Mouse (Mus musculus): ENCODE measurements around the gene Gm20431. TPM values are rescaled to one million over a fixed set of nuclear protein-coding genes. Genes with fewer than 3 reads are reported as not detected.
A peak's percentile ranks its signal among the peaks of the same experiment; 100 is the strongest.
"Not testable (repeated sequence)": the region's sequence is repeated elsewhere in the genome, so short reads cannot be mapped to it uniquely, and the experiment has no call there.

The Gm20431 gene
- polyA plus RNA-seq, 1 experiment: 11.3 TPM

DNA sequence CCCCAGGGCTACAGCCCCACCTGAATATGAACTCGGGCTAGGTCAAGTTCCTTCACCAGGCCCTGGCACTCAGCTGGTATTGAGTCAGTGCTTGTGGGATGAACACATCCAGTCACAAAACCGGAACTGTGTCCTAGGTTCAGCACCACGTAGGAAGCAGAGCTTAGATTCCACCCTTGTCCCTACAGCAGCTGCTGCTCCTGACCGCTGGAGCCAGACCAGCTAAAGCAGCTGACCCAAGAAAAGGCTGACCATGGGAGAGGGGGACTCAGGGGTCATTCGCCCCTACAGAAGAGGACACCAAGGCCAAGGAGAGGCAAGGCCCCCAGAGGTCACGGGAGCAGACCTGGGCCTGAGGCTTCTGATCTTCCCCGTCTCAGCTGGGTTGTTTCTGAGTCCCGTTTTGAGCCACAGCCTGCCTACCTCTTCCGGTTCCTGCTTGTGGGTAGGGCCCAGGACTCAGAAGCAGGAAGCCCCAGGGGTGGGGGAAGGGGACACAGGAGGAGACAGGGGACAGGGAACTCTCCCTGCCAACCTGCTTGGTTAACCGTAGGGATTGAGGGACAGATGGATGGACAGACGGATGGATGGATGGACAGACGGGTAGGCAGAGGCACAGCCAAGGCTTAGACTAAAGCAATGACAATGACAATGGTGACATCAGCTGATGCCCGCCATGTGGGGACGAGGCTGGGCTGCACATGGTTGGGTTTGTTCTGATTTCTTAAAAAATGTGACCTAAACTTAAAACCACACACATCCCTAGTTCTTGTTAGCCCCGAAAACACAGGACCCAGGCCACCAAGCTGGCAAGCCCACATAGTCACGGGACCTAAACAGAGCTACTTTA, 4.4 kb downstream of the Gm20431 start:
- Histone ChIP-seq H3K4me3 (replicated peaks; ENCODE audit: extremely low read depth, low read depth, low read length) (peak overlapping the region; percentile 24), H3K4me1 (ENCODE audit: control insufficient read depth, insufficient read depth, low read length) (peaks cover 31% of the 10 kb centered on the region)
- no peak for DNase-seq
- 57% methylated on average over 16 of the region's 16 CpGs for WGBS
- TF ChIP-seq CTCF (IDR thresholded peaks at IDR 0.05; ENCODE audit: insufficient read depth, low read length) (no peak), POLR2A (IDR thresholded peaks at IDR 0.05; ENCODE audit: borderline replicate concordance, extremely low read depth, low read depth, low read length) (no peak)

DNA sequence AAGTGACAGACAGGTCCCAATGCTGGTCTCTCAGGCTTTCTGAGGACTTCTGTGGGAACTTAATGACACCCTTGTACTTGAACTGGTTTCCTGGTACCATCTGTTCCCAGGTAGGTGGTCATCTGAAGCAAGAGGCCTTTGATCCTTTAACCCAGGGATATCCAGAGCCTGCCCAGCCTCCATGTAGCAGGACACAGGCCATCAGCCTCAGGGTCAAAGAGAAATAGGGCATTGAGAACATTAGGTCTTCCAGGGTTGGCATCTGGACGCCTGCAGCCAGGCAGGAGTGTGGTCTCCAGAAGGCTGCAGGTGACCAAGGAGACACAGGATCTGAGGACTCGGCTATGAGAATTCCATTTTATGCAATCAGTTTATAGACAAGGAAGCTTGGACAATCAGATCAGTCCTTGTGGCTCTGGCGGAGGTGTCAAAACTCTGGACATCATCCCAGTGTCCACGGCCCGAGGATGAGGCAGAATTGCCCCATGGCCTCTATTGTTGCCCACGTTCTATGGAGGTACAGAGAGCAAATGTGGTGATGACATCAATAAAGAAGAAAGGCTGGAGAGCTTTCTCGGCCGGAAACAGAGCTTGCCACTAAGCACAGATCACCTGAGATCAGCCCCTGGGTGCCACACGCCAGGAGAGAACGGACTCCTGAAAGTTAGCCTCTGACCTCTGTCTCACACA, 6.2 kb downstream of the Gm20431 start:
- peaks cover 26% of the 10 kb centered on the region for H3K4me1 ChIP-seq (ENCODE audit: control insufficient read depth, insufficient read depth, low read length)
- no peak for DNase-seq
- 77% methylated on average over 10 of the region's 10 CpGs for WGBS
- TF ChIP-seq CTCF (IDR thresholded peaks at IDR 0.05; ENCODE audit: insufficient read depth, low read length) (no peak), POLR2A (IDR thresholded peaks at IDR 0.05; ENCODE audit: borderline replicate concordance, extremely low read depth, low read depth, low read length) (no peak)
- no peak overlapping the region for H3K4me3 ChIP-seq (replicated peaks; ENCODE audit: extremely low read depth, low read depth, low read length)

DNA sequence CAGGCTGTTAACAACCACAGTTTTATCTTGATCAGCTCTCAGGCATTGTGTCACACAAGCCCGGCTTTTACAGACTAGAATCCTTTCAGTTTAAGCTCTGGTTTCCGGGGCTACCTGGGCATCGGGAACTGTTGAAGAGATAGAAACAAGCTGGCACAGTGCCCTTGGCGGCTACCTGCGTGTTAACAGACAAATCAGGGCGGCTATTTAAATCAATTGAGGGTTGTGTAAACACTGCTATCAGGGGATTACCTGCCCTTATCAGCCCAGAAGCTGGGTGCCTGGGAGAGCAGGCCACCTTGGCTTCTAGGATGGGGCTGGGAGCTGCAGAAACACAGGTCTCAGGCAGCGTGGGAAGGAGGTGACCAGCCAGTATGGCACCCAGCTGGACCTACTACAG, 8.6 kb downstream of the Gm20431 start:
- no peak overlapping the region for H3K4me3 ChIP-seq (replicated peaks; ENCODE audit: extremely low read depth, low read depth, low read length)
- 63% methylated on average over 7 of the region's 7 CpGs for WGBS
- no peak for DNase-seq
- peaks cover 10% of the 10 kb centered on the region for H3K4me1 ChIP-seq (ENCODE audit: control insufficient read depth, insufficient read depth, low read length)
- TF ChIP-seq POLR2A (IDR thresholded peaks at IDR 0.05; ENCODE audit: borderline replicate concordance, extremely low read depth, low read depth, low read length): no peak
- no peak for TF ChIP-seq CTCF (IDR thresholded peaks at IDR 0.05; ENCODE audit: insufficient read depth, low read length)

DNA sequence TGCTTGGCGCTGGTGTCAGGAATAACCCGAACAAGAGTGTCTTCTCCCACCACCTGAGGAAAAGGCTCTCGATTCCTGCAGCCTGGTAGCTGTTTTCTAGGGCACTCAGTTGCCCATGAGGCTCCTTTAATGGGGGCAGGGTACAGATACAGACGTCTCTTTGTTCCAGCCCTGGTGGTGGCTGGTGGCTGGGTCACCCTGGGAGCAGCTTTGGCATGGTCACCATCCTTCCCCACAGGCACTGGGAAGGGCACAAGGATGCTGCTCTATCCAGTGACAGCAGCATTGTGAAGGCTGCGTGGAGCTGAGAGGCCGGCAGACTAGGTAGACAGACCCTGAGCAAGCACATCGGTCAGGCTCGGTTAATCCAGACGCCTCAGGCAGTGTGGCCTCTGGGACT, 9.7 kb downstream of the Gm20431 start:
- DNase-seq: no peak
- Histone ChIP-seq H3K4me1 (ENCODE audit: control insufficient read depth, insufficient read depth, low read length) (peaks cover 3% of the 10 kb centered on the region), H3K4me3 (replicated peaks; ENCODE audit: extremely low read depth, low read depth, low read length) (no peak overlapping the region)
- no peak for TF ChIP-seq CTCF (IDR thresholded peaks at IDR 0.05; ENCODE audit: insufficient read depth, low read length)
- no peak for TF ChIP-seq POLR2A (IDR thresholded peaks at IDR 0.05; ENCODE audit: borderline replicate concordance, extremely low read depth, low read depth, low read length)
- 87% methylated on average over 9 of the region's 9 CpGs for WGBS

DNA sequence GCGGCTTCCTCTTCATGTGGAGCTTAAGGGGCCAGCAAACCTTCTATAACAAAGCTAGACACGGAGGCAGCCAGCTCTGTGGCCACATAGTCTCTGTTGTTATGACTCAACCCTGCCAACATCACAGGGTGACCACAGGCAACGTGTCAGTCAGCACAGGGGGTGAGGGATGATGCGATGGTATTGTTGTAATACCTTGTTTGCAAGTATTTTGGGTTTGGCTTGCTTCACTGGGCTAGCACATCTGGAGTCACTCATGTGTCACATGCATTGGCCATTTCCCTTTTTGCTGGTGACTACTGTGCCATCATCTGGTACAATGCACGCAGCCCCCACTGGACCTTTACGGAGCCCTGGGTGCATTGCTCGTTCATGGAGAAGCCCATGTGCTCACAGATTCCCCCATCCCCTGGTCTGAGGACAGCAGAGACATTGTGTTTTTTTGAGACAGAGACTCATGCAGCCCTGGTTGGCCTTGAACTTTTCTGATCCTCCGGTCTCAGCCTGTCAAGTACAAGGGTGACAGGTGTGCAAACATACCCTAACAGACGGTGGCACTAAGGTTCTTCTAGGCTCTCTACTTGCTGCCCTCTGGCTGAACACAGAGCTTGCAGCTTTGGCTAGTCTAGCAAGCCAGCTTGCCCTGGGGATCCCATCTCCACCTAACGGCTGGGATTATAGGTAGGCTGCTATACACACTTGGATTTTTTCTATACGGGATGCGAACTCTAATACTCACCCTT, 11.8 kb downstream of the Gm20431 start:
- Histone ChIP-seq H3K4me1 (ENCODE audit: control insufficient read depth, insufficient read depth, low read length) (no peaks in the 10 kb centered on the region), H3K4me3 (replicated peaks; ENCODE audit: extremely low read depth, low read depth, low read length) (no peak overlapping the region)
- WGBS: 76% methylated on average over 12 of the region's 12 CpGs
- TF ChIP-seq CTCF (IDR thresholded peaks at IDR 0.05; ENCODE audit: insufficient read depth, low read length): no peak
- TF ChIP-seq POLR2A (IDR thresholded peaks at IDR 0.05; ENCODE audit: borderline replicate concordance, extremely low read depth, low read depth, low read length): no peak
- DNase-seq: no peak

DNA sequence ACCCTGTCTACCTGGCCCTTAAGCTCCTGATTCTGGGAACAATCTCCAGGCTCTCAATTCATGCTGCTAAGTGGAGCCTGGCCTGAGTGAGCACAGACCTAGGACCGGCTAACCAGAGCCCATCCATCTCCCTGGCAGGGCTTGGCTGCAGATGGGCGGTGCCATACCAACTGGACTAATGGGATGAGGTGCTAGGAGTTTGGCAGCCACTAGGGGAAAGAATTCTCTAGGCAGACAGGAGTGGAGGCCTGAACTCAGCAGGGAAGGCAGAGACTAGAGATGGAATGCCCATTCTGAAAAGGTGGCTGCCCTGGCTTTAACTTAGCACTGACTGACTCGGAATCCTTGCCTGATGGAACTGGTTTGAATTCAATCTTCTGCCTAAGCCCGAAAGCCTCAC, 14.9 kb downstream of the Gm20431 start:
- no peak for TF ChIP-seq POLR2A (IDR thresholded peaks at IDR 0.05; ENCODE audit: borderline replicate concordance, extremely low read depth, low read depth, low read length)
- TF ChIP-seq CTCF (IDR thresholded peaks at IDR 0.05; ENCODE audit: insufficient read depth, low read length): no peak
- DNase-seq: no peak
- H3K4me3 ChIP-seq (replicated peaks; ENCODE audit: extremely low read depth, low read depth, low read length): no peak overlapping the region
- 72% methylated on average over 4 of the region's 4 CpGs for WGBS
- no peaks in the 10 kb centered on the region for H3K4me1 ChIP-seq (ENCODE audit: control insufficient read depth, insufficient read depth, low read length)

DNA sequence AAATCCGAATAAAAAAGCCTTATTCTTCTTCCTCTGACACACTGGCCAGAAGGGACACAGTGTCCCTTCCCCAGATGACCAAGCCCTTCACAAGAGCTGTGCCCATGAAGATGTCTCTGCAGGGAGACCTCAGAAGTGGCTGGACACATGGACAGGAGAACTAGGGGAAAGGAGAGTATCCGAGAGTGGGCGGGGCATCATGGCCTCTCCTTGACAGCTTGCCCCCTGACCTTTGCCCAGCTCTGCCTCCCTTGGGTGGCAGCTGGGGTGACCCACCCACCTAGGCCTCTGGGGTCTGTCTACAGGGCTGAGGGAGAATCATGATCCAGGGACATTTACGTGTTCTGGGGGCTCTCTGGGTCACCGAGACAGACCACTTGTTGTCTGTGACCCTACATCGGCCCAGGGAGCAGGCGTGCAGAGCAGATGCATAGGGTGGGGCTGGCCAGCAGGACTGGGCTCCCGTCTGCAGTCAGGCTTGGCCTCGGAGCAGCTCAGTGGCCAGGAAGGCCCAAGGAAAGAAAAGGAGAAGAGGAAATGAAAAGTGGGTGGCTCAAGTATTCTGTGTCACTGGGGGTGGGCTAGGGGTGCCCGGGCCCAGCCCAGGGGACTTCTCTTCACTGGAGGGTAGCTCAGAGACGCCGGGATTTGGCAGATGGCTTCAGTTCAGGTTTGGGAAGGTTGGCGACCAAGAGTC, 17.8 kb downstream of the Gm20431 start:
- DNase-seq: not testable (repeated sequence)

DNA sequence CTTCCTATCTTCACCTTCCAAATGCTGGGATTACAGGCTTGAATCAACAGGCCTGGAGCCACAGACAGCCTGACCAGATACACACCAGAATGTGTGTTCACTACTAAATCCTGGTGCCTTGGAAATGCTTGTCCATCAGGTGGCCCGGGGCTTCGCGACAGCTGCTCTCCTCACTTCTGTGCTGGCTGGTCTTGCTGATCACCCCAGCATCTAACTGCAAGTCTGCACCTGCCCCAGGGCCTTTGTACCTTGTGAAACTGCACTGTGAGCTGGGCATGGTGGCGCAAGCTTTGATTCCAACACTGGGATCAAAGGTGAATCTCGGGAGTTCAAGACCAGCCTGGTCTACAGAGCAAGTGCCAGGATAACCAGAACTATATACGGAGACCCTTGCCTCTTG, 19.1 kb downstream of the Gm20431 start:
- no peak overlapping the region for H3K4me3 ChIP-seq (replicated peaks; ENCODE audit: extremely low read depth, low read depth, low read length)
- no peak for TF ChIP-seq CTCF (IDR thresholded peaks at IDR 0.05; ENCODE audit: insufficient read depth, low read length)
- no peak for TF ChIP-seq POLR2A (IDR thresholded peaks at IDR 0.05; ENCODE audit: borderline replicate concordance, extremely low read depth, low read depth, low read length)
- H3K4me1 ChIP-seq (ENCODE audit: control insufficient read depth, insufficient read depth, low read length): peaks cover 2% of the 10 kb centered on the region; the same call in 1 of the 2 replicates
- no peak for DNase-seq
- 90% methylated on average over 6 of the region's 6 CpGs for WGBS

More for the DNA sequence above, 17.8 kb downstream of the Gm20431 start:
- not testable (repeated sequence) for H3K4me1 ChIP-seq (ENCODE audit: control insufficient read depth, insufficient read depth, low read length); H3K4me3 ChIP-seq (replicated peaks; ENCODE audit: extremely low read depth, low read depth, low read length)
- WGBS: 80% methylated on average over 13 of the region's 13 CpGs

DNA sequence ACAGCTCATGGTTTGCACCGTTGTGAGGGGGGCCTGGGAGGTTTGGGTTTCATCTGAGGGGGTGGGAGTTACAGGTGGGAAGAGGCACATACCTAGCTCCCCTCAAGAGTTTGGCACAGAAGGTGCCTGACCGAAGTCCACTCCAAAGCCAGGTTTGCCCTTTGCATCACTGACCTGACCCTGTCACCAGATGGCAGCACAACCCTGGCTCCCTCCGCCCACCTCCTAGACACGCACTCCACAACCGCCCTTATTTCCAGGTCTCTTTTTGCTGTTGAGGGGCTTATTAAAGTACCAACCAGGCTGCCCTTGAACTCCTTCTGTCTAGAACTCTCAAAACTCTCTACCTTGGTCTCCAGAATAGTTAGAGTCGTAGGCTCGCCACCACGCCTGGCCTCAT, 20.0 kb downstream of the Gm20431 start:
- TF ChIP-seq POLR2A (IDR thresholded peaks at IDR 0.05; ENCODE audit: borderline replicate concordance, extremely low read depth, low read depth, low read length) (no peak), CTCF (IDR thresholded peaks at IDR 0.05; ENCODE audit: insufficient read depth, low read length) (peak; percentile 92)
- WGBS: 37% methylated on average over 8 of the region's 8 CpGs
- Histone ChIP-seq H3K4me1 (ENCODE audit: control insufficient read depth, insufficient read depth, low read length) (peaks cover 2% of the 10 kb centered on the region; the same call in 1 of the 2 replicates), H3K4me3 (replicated peaks; ENCODE audit: extremely low read depth, low read depth, low read length) (no peak overlapping the region)
- DNase-seq: peak; percentile 65

Data from lung, adult 2 months (tissue).